Mouse (Mus musculus): ENCODE results near the gene Nemp2.

- no peak for TF ChIP-seq POLR2A (IDR thresholded peaks at IDR 0.05; ENCODE audit: control insufficient read depth, extremely low read depth, insufficient read depth, low read length, poor library complexity)
- TF ChIP-seq CTCF (IDR thresholded peaks at IDR 0.05; ENCODE audit: borderline replicate concordance, control insufficient read depth, extremely low read depth, insufficient read depth, low read length, poor library complexity), result no peak
Measured at GRCm38 (mm10) chr1:52638101-52638500, 7.6 kb downstream of the Nemp2 start.
